Mouse (Mus musculus): Measurements from ENCODE around the gene Mios. TPM values are rescaled to one million over a fixed set of nuclear protein-coding genes. Genes with fewer than 3 reads are reported as not detected.

The Mios gene
- polyA plus RNA-seq (2017; shearing (Covaris generic)) = 28.8 TPM

GRCm38 (mm10) chr6:8209047-8209865 is at the start of gene Mios:
Gene Mios, plus strand, starts transcription at chr6:8209222.

DNA sequence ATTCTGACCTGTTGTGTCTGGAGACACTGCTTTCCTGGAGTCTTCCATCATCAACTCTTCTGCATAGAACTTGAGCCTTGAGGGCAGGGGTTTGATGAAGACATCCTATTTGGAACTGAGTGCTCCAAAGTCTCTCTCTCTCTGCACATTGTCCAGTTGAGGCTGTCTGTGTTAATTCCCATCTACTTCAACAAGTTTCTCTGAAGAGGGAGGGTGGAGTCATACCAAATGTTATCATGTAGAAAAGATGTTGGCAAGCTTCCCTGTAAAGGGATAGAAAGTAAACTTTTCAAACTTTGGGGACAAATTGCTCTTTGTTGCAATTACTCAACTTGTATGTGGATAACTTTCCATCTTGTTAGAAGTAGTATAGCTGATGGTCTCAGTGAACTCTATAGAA is 16.5 kb upstream of the Mios start, which contains the start of gene Col28a1:
Gene Col28a1 (minus strand): TSS at position 101 of the 400 bp plus-strand sequence.

DNA sequence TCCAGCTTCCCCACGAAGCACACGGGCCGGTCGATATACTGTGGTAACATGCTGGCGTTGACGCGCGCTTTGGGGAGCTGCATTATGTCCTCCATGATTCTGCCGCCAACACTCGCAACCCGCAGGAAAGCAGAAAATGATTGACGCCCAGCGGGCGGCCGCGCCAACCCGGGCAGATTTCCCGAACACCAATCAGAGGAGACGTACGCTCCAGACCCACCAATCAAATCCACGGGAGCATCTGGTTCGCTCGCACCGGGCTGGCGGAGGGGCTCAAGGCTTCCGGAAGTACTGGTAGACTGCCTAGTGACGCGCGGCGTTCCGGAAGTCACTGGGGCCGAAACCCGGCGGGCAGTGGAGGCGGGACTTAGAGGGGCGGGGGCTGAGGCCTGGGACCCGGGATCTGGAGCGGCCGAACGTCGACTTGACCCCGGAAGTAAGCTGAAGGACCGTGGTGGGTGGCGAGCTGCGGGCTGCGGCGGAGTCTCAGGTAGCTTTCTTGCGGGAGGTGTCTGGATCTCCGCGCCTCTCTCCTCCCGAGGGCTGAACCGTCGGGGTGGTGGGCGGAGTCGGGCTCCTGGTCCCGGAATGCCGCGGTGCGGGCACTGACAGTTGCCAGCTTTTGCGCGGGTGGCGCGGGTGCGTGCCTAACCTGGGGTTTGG is 50.1 kb downstream of the Mios start, which contains the start of the genes Rpa3, Umad1 and Gm45062:
Gene Rpa3 (minus strand): TSS at position 170 of the 663 bp plus-strand sequence.
Gene Umad1 (plus strand): TSS at position 285 of the 663 bp plus-strand sequence.
Gene Gm45062 (plus strand): TSS at position 447 of the 663 bp plus-strand sequence.

Other genes with a start within 250 kb of the Mios start
- not detected for gene Col28a1, start 16.6 kb upstream of the Mios start, polyA plus RNA-seq (2017; shearing (Covaris generic))
- gene Rpa3, start 50.0 kb downstream of the Mios start, polyA plus RNA-seq (2017; shearing (Covaris generic)) = 80.3 TPM
- 10.6 TPM for gene Umad1, start 50.1 kb downstream of the Mios start, polyA plus RNA-seq (2017; shearing (Covaris generic))
- gene Gm45062, start 50.2 kb downstream of the Mios start, polyA plus RNA-seq (2017; shearing (Covaris generic)) = not detected